Mouse (Mus musculus): ENCODE data around the gene Trex2.

GRCm38 (mm10) chrX:73476621-73477020 lies 41.5 kb upstream of the Trex2 start:
- no peak for TF ChIP-seq GATA1 (IDR thresholded peaks at IDR 0.05; ENCODE audit: low read length)
- no peak for TF ChIP-seq TAL1 (IDR thresholded peaks at IDR 0.05; ENCODE audit: low read length)
